Mouse (Mus musculus): ENCODE measurements at regions not wholly inside any gene's neighbourhood (a gene's known extent, or its start where the extent isn't known, plus 50 kb on each side); places are given as distances from the start of the nearest gene placed in this dataset.

- peak; percentile 30; the same call in 1 of the 2 replicates for TF ChIP-seq CTCF (conservative IDR thresholded peaks at IDR 0.05; ENCODE audit: low read length)
- no peak for TF ChIP-seq POU5F1 (IDR thresholded peaks at IDR 0.05; ENCODE audit: borderline replicate concordance, low read length)
Observed at GRCm38 (mm10) chr2:131747707-131748106, 111.8 kb downstream of the Erv3 start.

Measured in E14TG2a.4 (cell line).